Mouse (Mus musculus) small intestine, adult 2 months (tissue): Measurements from ENCODE around the gene Slc5a6.

Experiments
- CTCF ChIP-seq: fragments of 200-500 bp; IDR thresholded peaks from 2 replicates; pipeline ENCODE4 v1.5.1; 2012; ENCODE audit warnings: low read depth, mild to moderate bottlenecking, control low read depth, inconsistent platforms, low read length, moderate library complexity, mixed read lengths; ENCODE audit not compliant: insufficient replicate concordance, insufficient read length; ENCODE audit errors: extremely low read depth
- POLR2A ChIP-seq: fragments of 200-500 bp; IDR thresholded peaks from 2 replicates; pipeline ENCODE4 v1.6.1; 2012; ENCODE audit warnings: low read depth, mild to moderate bottlenecking, control low read depth, inconsistent platforms, low read length, moderate library complexity

GRCm38 (mm10) chr5:31082935-31083625, 34.4 kb upstream of the Slc5a6 start:
- no peak for TF ChIP-seq CTCF
- TF ChIP-seq POLR2A, result no peak
